Mouse (Mus musculus): ENCODE measurements around the gene Gm5935.
"Not testable (repeated sequence)": the region's sequence is repeated elsewhere in the genome, so short reads cannot be mapped to it uniquely, and the experiment has no call there.

Gm5935 gene

DNA sequence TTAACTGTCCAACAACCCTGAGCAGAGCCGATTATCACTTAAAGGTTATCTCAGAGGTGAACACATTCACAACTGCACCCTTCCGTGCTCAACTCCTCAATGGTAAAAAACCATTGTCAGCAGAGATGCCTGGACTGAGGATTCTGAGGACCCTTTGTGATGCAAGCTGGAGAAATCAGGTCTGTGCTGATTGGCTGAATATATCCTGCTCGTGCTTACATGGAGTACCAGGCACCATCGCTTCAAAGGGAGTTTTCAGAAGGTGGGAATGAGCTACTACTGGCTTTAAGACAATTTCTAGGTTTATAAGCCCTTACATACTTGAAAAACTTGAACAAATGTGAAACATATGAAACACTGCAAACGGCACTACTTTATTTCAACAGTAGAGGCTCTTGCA is at the start of gene Gm5935:
Gene Gm5935, minus strand, starts transcription at position 101 of the 400 bp plus-strand sequence.
- DNase-seq (ENCODE audit: low spot score), result not testable (repeated sequence)
